Mouse (Mus musculus) liver, postnatal 0 days (tissue): ENCODE measurements around the gene Cxcr5.

Source experiments
- CTCF ChIP-seq: sonication (generic); IDR thresholded peaks from 2 replicates; pipeline ENCODE4 v1.5.1; 2016; ENCODE audit warnings: antibody characterized with exemption, low read depth
- EP300 ChIP-seq: IDR thresholded peaks from 2 replicates; pipeline ENCODE4 v1.6.1; 2016; ENCODE audit warnings: antibody characterized with exemption, low read depth, mild to moderate bottlenecking

DNA sequence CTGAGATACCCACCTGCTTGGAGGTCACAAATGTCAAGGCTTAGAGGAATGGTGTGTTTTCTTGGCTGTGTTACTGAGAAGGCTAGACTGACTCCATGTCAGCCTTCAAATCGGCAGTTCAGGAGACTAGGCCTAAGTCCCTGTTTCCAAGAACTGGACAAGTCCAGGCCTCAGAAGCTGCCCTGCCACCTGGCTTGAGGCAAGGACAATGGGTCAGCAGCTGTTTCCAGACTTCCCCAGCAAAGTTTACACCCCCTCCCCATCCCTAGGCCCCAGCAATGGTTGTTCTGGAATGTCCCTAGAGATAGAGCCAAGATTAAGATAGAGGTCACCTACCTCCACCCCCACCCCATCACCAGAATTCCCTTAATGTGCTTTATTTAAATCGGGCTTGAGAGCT is 36.1 kb upstream of the Cxcr5 start:
- TF ChIP-seq CTCF (no peak), EP300 (no peak)
